Mouse (Mus musculus) layer of hippocampus, adult 11-12 months (tissue): ENCODE results near the gene Tpx2.
A peak's percentile ranks its signal among the peaks of the same experiment; 100 is the strongest.

Experiments
- DNase-seq: peaks from one replicate; pipeline ENCODE4 v3.0.0; 2022; ENCODE audit warnings: low spot score

Tpx2 gene

GRCm38 (mm10) chr2:152914310-152915120 lies 66.8 kb downstream of the Tpx2 start:
- peak; percentile 88 for DNase-seq

- no peak for DNase-seq
These were observed 67.7 kb downstream of the Tpx2 start for GRCm38 (mm10) chr2:152915453-152915852.

- DNase-seq, result no peak
These were observed 68.3 kb downstream of the Tpx2 start for GRCm38 (mm10) chr2:152916111-152916510.

GRCm38 (mm10) chr2:152917671-152918070 lies 69.9 kb downstream of the Tpx2 start:
- DNase-seq, result no peak

GRCm38 (mm10) chr2:152922376-152922775 lies 74.6 kb downstream of the Tpx2 start:
- no peak for DNase-seq

- DNase-seq, result no peak
These were observed 75.9 kb downstream of the Tpx2 start for GRCm38 (mm10) chr2:152923621-152924020.

GRCm38 (mm10) chr2:152924128-152924527 lies 76.4 kb downstream of the Tpx2 start:
- DNase-seq, result no peak

- no peak for DNase-seq
These were observed 76.8 kb downstream of the Tpx2 start for GRCm38 (mm10) chr2:152924543-152924942.

GRCm38 (mm10) chr2:152925189-152925872 lies 77.6 kb downstream of the Tpx2 start:
- DNase-seq, result peak; percentile 24

- no peak for DNase-seq
These were observed 79.1 kb downstream of the Tpx2 start for GRCm38 (mm10) chr2:152926896-152927295.

- DNase-seq, result no peak
These were observed 79.6 kb downstream of the Tpx2 start for GRCm38 (mm10) chr2:152927371-152927770.

- no peak for DNase-seq
These were observed 80.6 kb downstream of the Tpx2 start for GRCm38 (mm10) chr2:152928219-152928987.

- no peak for DNase-seq
These were observed 81.2 kb downstream of the Tpx2 start for GRCm38 (mm10) chr2:152928988-152929370.

- DNase-seq, result no peak
These were observed 82.5 kb downstream of the Tpx2 start for GRCm38 (mm10) chr2:152930276-152930675.

- DNase-seq, result no peak
These were observed 83.8 kb downstream of the Tpx2 start for GRCm38 (mm10) chr2:152931456-152932160.

GRCm38 (mm10) chr2:152933048-152933447 lies 85.3 kb downstream of the Tpx2 start, which contains the start of gene Foxs1:
TSS of gene Foxs1 (minus strand) at chr2:152933208.
- DNase-seq, result no peak

GRCm38 (mm10) chr2:152933614-152934013 lies 85.8 kb downstream of the Tpx2 start:
- DNase-seq, result peak; percentile 31

GRCm38 (mm10) chr2:152939846-152940245 lies 92.1 kb downstream of the Tpx2 start:
- peak; percentile 68 for DNase-seq

- no peak for DNase-seq
These were observed 93.3 kb downstream of the Tpx2 start for GRCm38 (mm10) chr2:152941106-152941505.

GRCm38 (mm10) chr2:152941776-152942175 lies 94.0 kb downstream of the Tpx2 start:
- DNase-seq, result no peak

- DNase-seq, result no peak
These were observed 95.2 kb downstream of the Tpx2 start for GRCm38 (mm10) chr2:152942898-152943515.
